Mouse (Mus musculus) monocyte, adult 5-6 weeks (primary cell): ENCODE measurements around the gene B3galt4. TPM values are rescaled to one million over a fixed set of nuclear protein-coding genes. Genes with fewer than 3 reads are reported as not detected.

Source experiments
- total RNA-seq: library from RNA; stranded (forward); fragments of 200-1000, 200-491, 200-594 nt; gene quantifications from 3 replicates; pipeline ENCODE4 v1.2.3, GENCODE M21; 2017

B3galt4 gene
- total RNA-seq, 1 experiment from 2014 or later: 2.6 TPM

Other genes with a start within 250 kb of the B3galt4 start
- gene March2, start 232.8 kb downstream of the B3galt4 start, total RNA-seq: 55.4 to 90.5 TPM (median 74.7 TPM) in 3 replicates
- gene Rab11b, start 191.0 kb downstream of the B3galt4 start, total RNA-seq: 41.4 to 78.7 TPM (median 59.2 TPM) in 3 replicates
- 0.29 to 1.2 TPM in 2 of 3 replicates, not detected in the other for gene Angptl4, start 169.7 kb downstream of the B3galt4 start, total RNA-seq
- gene Kank3, start 141.0 kb downstream of the B3galt4 start, total RNA-seq: 8.6 to 12.3 TPM (median 10.3 TPM) in 3 replicates
- gene Rps28, start 126.9 kb downstream of the B3galt4 start, total RNA-seq: 887 to 1,482 TPM (median 1,008 TPM) in 3 replicates
- gene Ndufa7, start 126.9 kb downstream of the B3galt4 start, total RNA-seq: 107 to 131 TPM (median 117 TPM) in 3 replicates
- 1.1 to 1.5 TPM in 2 of 3 replicates, not detected in the other for gene Cd320, start 108.4 kb downstream of the B3galt4 start, total RNA-seq
- gene Gm7029, start 77.7 kb downstream of the B3galt4 start, total RNA-seq: not detected in 3 replicates
- 0.48 to 4.9 TPM (median 0.96 TPM) in 3 replicates for gene Kifc1, start 60.8 kb downstream of the B3galt4 start, total RNA-seq
- gene Platr17, start 46.4 kb downstream of the B3galt4 start, total RNA-seq: 1.6 to 5.9 TPM (median 5.5 TPM) in 3 replicates
- gene Daxx, start 42.1 kb downstream of the B3galt4 start, total RNA-seq: 38.2 to 72.8 TPM (median 49.3 TPM) in 3 replicates
- 129 to 172 TPM (median 140 TPM) in 3 replicates for gene Tapbp, start 35.6 kb downstream of the B3galt4 start, total RNA-seq
- gene Zbtb22, start 35.6 kb downstream of the B3galt4 start, total RNA-seq: 21.8 to 32.2 TPM (median 31.5 TPM) in 3 replicates
- 43.6 to 72.8 TPM (median 71.4 TPM) in 3 replicates for gene Rgl2, start 21.9 kb downstream of the B3galt4 start, total RNA-seq
- gene Pfdn6, start 11.1 kb downstream of the B3galt4 start, total RNA-seq: 88.1 to 107 TPM (median 98.7 TPM) in 3 replicates
- gene Wdr46, start 10.8 kb downstream of the B3galt4 start, total RNA-seq: 11.1 to 17.8 TPM (median 16.3 TPM) in 3 replicates
- gene Vps52, start 4.3 kb upstream of the B3galt4 start, total RNA-seq: 16.8 to 32.7 TPM (median 25.1 TPM) in 3 replicates
- gene Rps18, start 4.5 kb upstream of the B3galt4 start, total RNA-seq: 765 to 894 TPM (median 817 TPM) in 3 replicates
- 3,712 to 3,894 TPM (median 3,837 TPM) in 3 replicates for gene H2-K1, start 48.9 kb upstream of the B3galt4 start, total RNA-seq
- 10.9 to 15.5 TPM (median 15.1 TPM) in 3 replicates for gene Ring1, start 73.2 kb upstream of the B3galt4 start, total RNA-seq
- gene H2-Ke6, start 76.6 kb upstream of the B3galt4 start, total RNA-seq: 77.7 to 117 TPM (median 111 TPM) in 3 replicates
- 105 to 116 TPM (median 115 TPM) in 3 replicates for gene Slc39a7, start 80.2 kb upstream of the B3galt4 start, total RNA-seq
- gene Rxrb, start 80.3 kb upstream of the B3galt4 start, total RNA-seq: 34.6 to 41.0 TPM (median 40.7 TPM) in 3 replicates
- 1.5 to 11.2 TPM (median 4.7 TPM) in 3 replicates for gene Col11a2, start 87.9 kb upstream of the B3galt4 start, total RNA-seq
- 7.8 to 18.9 TPM (median 17.6 TPM) in 3 replicates for gene H2-Oa, start 140.9 kb upstream of the B3galt4 start, total RNA-seq
- 55.9 to 84.5 TPM (median 72.8 TPM) in 3 replicates for gene H2-DMa, start 168.1 kb upstream of the B3galt4 start, total RNA-seq
- 374 to 583 TPM (median 393 TPM) in 3 replicates for gene Brd2, start 171.1 kb upstream of the B3galt4 start, total RNA-seq
- gene H2-DMb2, start 191.8 kb upstream of the B3galt4 start, total RNA-seq: 71.7 to 98.5 TPM (median 90.4 TPM) in 3 replicates
- 48.2 to 62.0 TPM (median 61.5 TPM) in 3 replicates for gene H2-DMb1, start 201.6 kb upstream of the B3galt4 start, total RNA-seq
- gene Tap1, start 236.1 kb upstream of the B3galt4 start, total RNA-seq: 145 to 195 TPM (median 175 TPM) in 3 replicates
- 119 to 198 TPM (median 134 TPM) in 3 replicates for gene Psmb9, start 236.3 kb upstream of the B3galt4 start, total RNA-seq
- 387 to 472 TPM (median 466 TPM) in 3 replicates for gene Psmb8, start 246.2 kb upstream of the B3galt4 start, total RNA-seq